Mouse (Mus musculus) megakaryocyte, embryonic 14.5 days (primary cell): Measurements from ENCODE around the gene Nek5.

Source experiments
- FLI1 ChIP-seq: IDR thresholded peaks from 2 replicates; pipeline ENCODE4 v1.6.1; 2012; ENCODE audit warnings: low read length, inconsistent platforms, mixed read lengths
- GATA1 ChIP-seq: IDR thresholded peaks from 3 replicates; pipeline ENCODE4 v1.6.1; 2012; ENCODE audit warnings: mixed read lengths, low read length, inconsistent platforms, borderline replicate concordance

GRCm38 (mm10) chr8:22134078-22134749 is 9.4 kb upstream of the Nek5 start:
- TF ChIP-seq GATA1: no peak
- no peak for TF ChIP-seq FLI1
